Mouse (Mus musculus) heart, embryonic 14.5 days (tissue): Measurements from ENCODE around the gene Eps8. TPM values are rescaled to one million over a fixed set of nuclear protein-coding genes. Genes with fewer than 3 reads are reported as not detected.

ENCODE experiments used
- ATAC-seq: fragments of 200-750 bp; cut with Nextera tagmentation; 2 replicates; pipeline ENCODE4 v1.8.0; 2017; ENCODE audit warnings: low read depth, moderate TSS enrichment; ENCODE audit not compliant: insufficient number of reproducible peaks, insufficient read depth, low FRiP score
- H3K27ac ChIP-seq, 2 experiments: fragments of 200-500 bp in 1 of 2; fragments of 300-500 bp in 1 of 2; sonication (generic) in 1 of 2; replicated peaks in 1 of 2; 2 replicates each; pipeline ENCODE4 v1.5.1; 2012 to 2014; ENCODE audit warnings: low read depth in 2 of 2, low read length in 2 of 2, control low read depth in 1 of 2, mild to moderate bottlenecking in 1 of 2, mixed read lengths in 1 of 2; ENCODE audit not compliant: control insufficient read depth in 1 of 2, insufficient read depth in 1 of 2
- H3K27me3 ChIP-seq: fragments of 300-500 bp; sonication (generic); 2 replicates; pipeline ENCODE4 v1.6.1; 2014; ENCODE audit warnings: mild to moderate bottlenecking, low read length, control low read depth; ENCODE audit not compliant: control insufficient read depth, insufficient read depth
- H3K36me3 ChIP-seq: fragments of 300-500 bp; sonication (generic); 2 replicates; pipeline ENCODE4 v1.6.1; 2014; ENCODE audit warnings: mild to moderate bottlenecking, control low read depth, low read length, mixed read lengths; ENCODE audit not compliant: control insufficient read depth, insufficient read depth
- H3K4me1 ChIP-seq, 2 experiments: fragments of 200-500 bp in 1 of 2; fragments of 300-500 bp in 1 of 2; sonication (generic) in 1 of 2; 2 replicates each; pipeline ENCODE4 v1.6.1; 2012 to 2014; ENCODE audit warnings: low read length in 2 of 2, control low read depth in 1 of 2, mixed read lengths in 1 of 2; ENCODE audit not compliant: control insufficient read depth in 2 of 2, insufficient read depth in 2 of 2
- H3K4me2 ChIP-seq: fragments of 300-500 bp; sonication (generic); 2 replicates; pipeline ENCODE4 v1.6.1; 2014; ENCODE audit warnings: mild to moderate bottlenecking, low read length
- H3K4me3 ChIP-seq, 2 experiments: fragments of 200-500 bp in 1 of 2; fragments of 300-500 bp in 1 of 2; sonication (generic) in 1 of 2; 2 replicates each; pipeline ENCODE4 v1.5.1; 2012 to 2014; ENCODE audit warnings: low read length in 2 of 2, mild to moderate bottlenecking in 2 of 2, control low read depth in 1 of 2, low read depth in 1 of 2, moderate library complexity in 1 of 2; ENCODE audit not compliant: control insufficient read depth in 1 of 2, insufficient read depth in 1 of 2
- H3K9ac ChIP-seq: fragments of 300-500 bp; sonication (generic); 2 replicates; pipeline ENCODE4 v1.6.1; 2014; ENCODE audit warnings: mild to moderate bottlenecking, low read length
- H3K9me3 ChIP-seq: fragments of 300-500 bp; sonication (generic); 2 replicates; pipeline ENCODE4 v1.6.1; 2016; ENCODE audit warnings: low read length, control low read depth; ENCODE audit not compliant: control insufficient read depth
- WGBS: fragments of 180-500 bp; shearing (Covaris S2); extraction: QIAGEN DNeasy Blood & Tissue Kit; methylation state at CpG from one replicate; pipeline ENCODE4 v1.1.7; 2014; 5-methylcytosine and 5-hydroxymethylcytosine counted together
- polyA plus RNA-seq: library from polyadenylated mRNA; unstranded; fragments of >200 nt; fragmentation: Nextera tagmentation; extraction: Ambion mirVana; gene quantifications from 2 replicates; pipeline ENCODE4 v1.2.1, GENCODE M21; 2014

The Eps8 gene
- polyA plus RNA-seq, 1 experiment from 2014 or later = 33.1 TPM

DNA sequence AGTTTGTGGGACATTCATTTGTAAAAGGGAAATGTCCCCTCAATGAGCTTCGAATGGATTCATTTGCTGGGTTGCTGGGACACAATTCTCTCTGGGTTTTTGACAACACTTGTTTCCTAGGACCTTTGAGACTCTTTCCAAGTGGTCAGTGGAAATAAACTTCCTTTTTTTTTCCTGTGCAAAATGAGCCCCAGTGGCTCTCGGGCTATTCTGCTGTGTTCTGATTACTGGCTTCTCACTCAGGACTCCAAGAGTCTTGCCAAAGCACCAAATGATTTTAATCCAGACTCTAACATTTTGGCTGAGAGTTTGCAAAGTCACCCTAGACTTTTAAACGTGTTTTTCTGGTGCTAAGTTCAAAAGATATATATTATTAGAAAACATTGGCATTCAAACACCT, 10.3 kb upstream of the Eps8 start:
- WGBS = 61% methylated on average over 3 of the region's 3 CpGs
- Histone ChIP-seq H3K9me3 (no peaks in the 10 kb centered on the region), H3K4me1 (no peaks in the 10 kb centered on the region), H3K4me3 (no peak overlapping the region), H3K27me3 (no peaks in the 10 kb centered on the region), H3K4me2 (no peak overlapping the region), H3K9ac (no peak overlapping the region), H3K36me3 (no peaks in the 10 kb centered on the region), H3K27ac (no peak overlapping the region)
- ATAC-seq = no peak

DNA sequence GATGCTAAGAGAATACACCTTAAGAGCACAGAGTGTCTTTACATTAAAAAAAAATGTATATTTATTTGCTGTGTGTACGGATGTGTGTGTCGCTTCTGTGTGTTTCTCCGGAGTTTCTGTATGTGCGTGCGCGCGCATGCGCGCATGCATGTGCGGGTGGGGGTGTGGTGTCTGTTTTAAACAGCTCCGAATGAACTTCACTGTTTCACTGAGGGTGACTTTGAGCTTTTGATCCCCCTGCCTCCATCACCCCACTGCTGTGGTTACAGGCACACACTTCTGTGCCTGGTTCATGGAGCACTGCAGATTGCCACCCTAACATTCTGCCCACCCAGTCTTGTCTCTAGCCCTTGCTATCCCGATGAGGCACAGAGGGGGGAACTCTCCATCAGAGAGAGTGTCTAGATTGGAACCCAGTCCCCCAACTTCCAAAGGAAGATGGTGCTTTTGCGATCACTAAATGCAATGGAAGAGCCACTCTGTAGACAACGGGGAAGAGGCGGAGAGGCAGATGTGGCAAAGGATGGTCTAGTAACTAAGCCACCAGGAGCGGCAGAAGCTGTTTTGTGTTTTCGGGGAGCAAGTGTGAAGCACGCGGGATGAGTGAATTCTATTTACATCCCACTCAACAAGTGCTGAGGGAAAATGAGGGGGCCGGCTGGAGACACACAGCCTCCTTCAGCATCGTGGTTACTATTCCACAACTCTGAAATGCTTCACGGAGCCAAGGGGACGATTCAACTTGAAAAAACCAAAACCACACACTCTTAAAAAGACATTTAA, 7.1 kb upstream of the Eps8 start:
- no peak overlapping the region for H3K9ac ChIP-seq
- H3K27me3 ChIP-seq = no peaks in the 10 kb centered on the region
- no peaks in the 10 kb centered on the region for H3K9me3 ChIP-seq
- ATAC-seq = no peak
- H3K4me1 ChIP-seq = no peaks in the 10 kb centered on the region
- H3K4me2 ChIP-seq = no peak overlapping the region
- WGBS = 87% methylated on average over 23 of the region's 23 CpGs
- H3K4me3 ChIP-seq = no peak overlapping the region
- no peaks in the 10 kb centered on the region for H3K36me3 ChIP-seq
- no peak overlapping the region for H3K27ac ChIP-seq

DNA sequence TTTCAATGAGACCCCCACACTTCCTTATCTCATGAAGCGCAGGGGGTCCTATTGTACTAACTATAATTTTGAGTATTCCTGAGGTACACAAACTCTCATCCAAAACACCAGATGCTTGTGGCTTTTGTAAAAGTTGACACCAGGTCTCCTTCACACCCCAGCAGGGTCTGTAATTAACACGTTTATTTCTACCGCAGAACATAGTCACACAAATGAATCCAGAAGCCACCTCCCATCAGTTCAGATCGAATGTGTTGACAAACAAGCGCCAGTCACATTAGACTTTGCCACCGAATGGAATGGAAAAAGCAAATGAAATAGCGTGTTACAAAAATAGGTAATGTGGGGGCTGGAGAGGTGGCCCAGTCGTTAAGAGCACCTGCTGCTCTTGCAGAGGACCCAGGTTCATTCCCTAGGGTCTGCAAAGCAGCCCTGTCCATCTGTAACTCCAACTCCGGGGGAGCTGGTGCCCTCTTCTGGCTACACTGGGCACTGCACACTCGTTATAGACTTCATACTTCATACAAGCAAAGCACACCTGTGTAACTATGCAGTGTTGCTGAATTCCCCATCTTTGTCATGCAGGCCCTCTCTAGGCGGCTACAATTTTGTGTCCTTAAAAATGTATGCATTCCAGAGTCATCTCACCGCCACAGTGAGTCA, 3.9 kb upstream of the Eps8 start:
- no peak for ATAC-seq
- Histone ChIP-seq H3K4me1 (no peaks in the 10 kb centered on the region), H3K27me3 (no peaks in the 10 kb centered on the region), H3K4me2 (no peak overlapping the region), H3K27ac (no peak overlapping the region), H3K9ac (no peak overlapping the region), H3K36me3 (no peaks in the 10 kb centered on the region), H3K4me3 (no peak overlapping the region), H3K9me3 (no peaks in the 10 kb centered on the region)
- 73% methylated on average over 12 of the region's 12 CpGs for WGBS

DNA sequence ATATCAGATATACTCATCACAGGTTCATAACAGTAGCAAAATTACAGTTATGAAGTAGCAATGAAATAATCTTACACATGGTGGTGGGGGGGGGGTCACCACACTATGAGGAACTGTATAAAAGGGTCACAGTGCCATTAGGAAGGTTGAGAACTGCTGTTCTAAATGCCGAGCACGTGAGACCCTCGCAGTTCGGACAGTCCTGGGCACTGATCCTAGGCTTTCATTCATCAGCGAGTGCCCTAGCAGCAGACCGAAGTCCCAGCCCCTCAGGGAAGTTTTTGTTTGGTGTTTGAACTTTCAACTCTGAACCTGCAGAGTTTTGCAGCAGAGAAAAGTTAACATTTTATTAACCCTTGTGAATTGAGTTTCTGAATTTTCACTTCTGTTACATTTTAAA, 2.5 kb upstream of the Eps8 start:
- no peak overlapping the region for H3K27ac ChIP-seq
- no peaks in the 10 kb centered on the region for H3K36me3 ChIP-seq
- no peak for ATAC-seq
- no peaks in the 10 kb centered on the region for H3K4me1 ChIP-seq
- no peak overlapping the region for H3K4me3 ChIP-seq
- no peaks in the 10 kb centered on the region for H3K27me3 ChIP-seq
- no peak overlapping the region for H3K9ac ChIP-seq
- H3K4me2 ChIP-seq = no peak overlapping the region
- no peaks in the 10 kb centered on the region for H3K9me3 ChIP-seq
- WGBS = 87% methylated on average over 6 of the region's 6 CpGs

DNA sequence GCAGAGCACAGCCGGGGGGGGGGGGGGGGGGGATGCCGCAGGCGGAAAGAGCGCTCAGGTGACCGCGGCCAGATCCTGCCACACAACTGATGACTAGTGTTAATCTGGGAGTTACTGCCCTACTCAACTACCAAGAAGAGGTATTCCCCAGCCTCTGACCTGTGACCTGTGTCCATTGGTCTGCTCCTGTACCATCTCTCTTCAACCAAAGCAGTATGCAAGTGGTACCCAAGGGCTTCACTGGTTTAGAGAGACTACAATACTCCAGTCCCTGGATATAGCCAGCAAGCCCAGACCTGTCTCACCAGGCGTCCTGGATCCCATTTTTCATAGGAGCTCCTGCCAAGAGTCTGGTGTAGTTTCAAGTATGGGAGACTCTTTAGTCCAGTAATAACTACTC, 5.1 kb downstream of the Eps8 start:
- no peak overlapping the region for H3K27ac ChIP-seq

DNA sequence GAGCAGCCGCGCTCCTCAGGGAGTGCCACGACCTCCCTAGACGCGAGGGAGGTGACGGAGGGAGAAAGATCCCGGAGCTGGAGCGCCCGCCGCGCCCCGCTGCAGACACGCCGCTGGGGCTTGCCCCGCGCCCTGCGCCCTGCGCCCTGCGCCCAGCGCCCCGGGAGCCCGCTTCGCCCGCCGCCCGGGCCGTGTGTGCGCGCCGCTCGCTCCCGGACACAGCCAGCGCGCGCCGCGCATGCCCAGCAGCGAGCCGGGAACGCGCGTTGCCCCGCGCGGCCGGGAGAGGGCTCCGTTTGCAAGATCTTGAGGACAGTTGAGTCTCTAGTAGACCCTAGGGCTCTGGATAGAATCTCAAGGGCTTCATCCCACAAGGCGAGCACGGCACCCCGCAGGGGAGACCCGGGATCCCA, 5.6 kb downstream of the Eps8 start:
- peak overlapping the region; percentile 88 for H3K9ac ChIP-seq
- H3K4me1 ChIP-seq = peaks cover 0 to 8% of the 10 kb centered on the region in 2 experiments; a peak in 1 of 4 replicates
- peak overlapping the region in 1 of 2 experiments; percentile 41; a peak in 2 of 4 replicates for H3K27ac ChIP-seq
- peak overlapping the region; percentile 95 for H3K4me2 ChIP-seq
- H3K9me3 ChIP-seq = 0 out of 2 replicates have a peak, but pooled peaks cover 3% of the 10 kb centered on the region
- no peaks in the 10 kb centered on the region for H3K36me3 ChIP-seq
- under 1% methylated on average over 44 of the region's 51 CpGs for WGBS
- H3K27me3 ChIP-seq = no peaks in the 10 kb centered on the region
- peak; percentile 84 for ATAC-seq
- peak overlapping the region; percentile 86 to 87 for H3K4me3 ChIP-seq

More for the DNA sequence above, 5.1 kb downstream of the Eps8 start:
- H3K4me2 ChIP-seq = peak overlapping the region; percentile 95
- no peaks in the 10 kb centered on the region for H3K36me3 ChIP-seq
- peaks cover 0 to 8% of the 10 kb centered on the region in 2 experiments; a peak in 1 of 4 replicates for H3K4me1 ChIP-seq
- 0 out of 2 replicates have a peak, but pooled peaks cover 3% of the 10 kb centered on the region for H3K9me3 ChIP-seq
- 17% methylated on average over 7 of the region's 7 CpGs for WGBS
- H3K4me3 ChIP-seq = peak overlapping the region; percentile 86 to 87
- ATAC-seq = 0 out of 2 replicates have a peak, but pooled peaks have one; percentile 44
- H3K9ac ChIP-seq = peak overlapping the region; percentile 88
- no peaks in the 10 kb centered on the region for H3K27me3 ChIP-seq

DNA sequence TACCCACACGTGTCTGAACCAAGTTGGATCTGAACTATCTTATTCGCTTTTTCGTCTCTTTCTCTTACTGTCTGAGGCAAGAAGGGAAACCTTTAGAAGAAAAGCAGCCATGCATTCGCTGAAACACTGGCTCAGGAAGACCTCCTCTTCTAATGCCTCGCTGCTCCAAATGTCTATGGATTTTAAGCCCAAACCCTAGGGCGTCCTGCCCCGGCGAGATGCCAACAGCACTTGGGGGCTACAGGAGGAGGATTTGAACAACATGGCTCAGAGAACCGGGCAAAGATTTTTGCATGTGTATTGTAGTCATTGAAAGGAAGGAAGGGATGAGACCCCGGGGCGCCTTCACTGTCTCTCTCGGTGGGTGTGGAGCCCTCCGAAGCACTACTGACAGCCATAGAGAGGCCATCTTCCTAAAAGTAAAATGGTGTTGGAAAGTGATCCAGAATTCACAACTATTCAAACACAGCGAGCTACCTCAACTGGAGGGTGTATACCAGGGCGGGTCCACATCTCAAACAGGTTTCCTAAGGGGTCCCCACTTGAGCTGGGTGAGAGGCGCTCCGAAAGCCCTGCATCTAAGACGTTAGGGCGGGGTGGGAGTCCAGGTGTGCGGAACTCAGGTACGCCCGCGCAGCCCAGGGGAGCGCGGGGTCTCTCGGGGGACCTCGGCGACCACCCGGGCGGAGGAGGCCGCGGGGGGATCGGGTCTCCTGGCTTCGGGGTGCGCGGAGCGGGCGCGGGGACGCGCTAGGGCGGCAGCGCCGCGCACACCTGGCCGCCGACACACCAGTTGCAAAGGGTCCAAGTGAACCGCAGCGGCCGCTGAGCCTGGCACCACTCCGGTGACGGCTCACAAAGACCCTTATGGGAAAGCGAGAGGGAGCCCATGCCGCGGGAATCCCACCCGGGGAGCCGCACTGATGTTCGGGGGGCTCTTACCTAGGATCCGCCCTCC, 6.3 kb downstream of the Eps8 start:
- Histone ChIP-seq H3K4me2 (peak overlapping the region; percentile 95), H3K9me3 (0 out of 2 replicates have a peak, but pooled peaks cover 3% of the 10 kb centered on the region), H3K27ac (peak overlapping the region in 1 of 2 experiments; percentile 41; a peak in 2 of 4 replicates), H3K36me3 (no peaks in the 10 kb centered on the region), H3K9ac (peak overlapping the region; percentile 88), H3K27me3 (no peaks in the 10 kb centered on the region), H3K4me3 (peak overlapping the region; percentile 86 to 87), H3K4me1 (peaks cover 0 to 8% of the 10 kb centered on the region in 2 experiments; a peak in 1 of 4 replicates)
- WGBS = 1% methylated on average over 59 of the region's 59 CpGs
- peak; percentile 20; the same call in 1 of the 2 replicates for ATAC-seq
